Mouse (Mus musculus): Measurements from ENCODE around the gene Srgap3.

DNA sequence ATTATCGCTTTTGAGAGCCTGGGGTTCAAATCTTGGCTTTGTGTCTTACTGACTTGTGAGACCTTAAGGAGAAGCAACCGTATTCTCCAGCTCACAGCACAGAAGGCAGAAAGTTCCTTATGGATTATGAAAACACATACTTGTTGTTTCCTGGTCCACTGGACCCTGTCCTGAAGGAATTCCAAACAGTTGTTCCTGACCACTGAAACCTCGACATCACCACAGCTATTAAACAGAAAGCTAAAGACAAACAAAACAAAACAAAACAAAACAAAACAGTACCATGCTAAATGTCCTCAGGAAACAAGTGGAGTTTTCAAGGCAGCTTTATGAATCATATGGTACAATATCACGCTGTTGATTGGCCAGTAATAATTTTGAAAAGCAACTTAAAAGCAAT, 48.6 kb downstream of the Srgap3 start:
- TF ChIP-seq CTCF (IDR thresholded peaks at IDR 0.05; ENCODE audit: extremely low read depth, insufficient read depth, low read length) (no peak), POLR2A (IDR thresholded peaks at IDR 0.05; ENCODE audit: extremely low read depth, insufficient read depth, low read length) (no peak)
